Mouse (Mus musculus) liver, embryonic 15.5 days (tissue): ENCODE results near the gene Bach2. TPM values are rescaled to one million over a fixed set of nuclear protein-coding genes. Genes with fewer than 3 reads are reported as not detected.

Experiments used
- ATAC-seq: fragments of 200-750 bp; cut with Nextera tagmentation; 2 replicates; pipeline ENCODE4 v1.8.0; 2017; ENCODE audit warnings: moderate number of reproducible peaks, mild to moderate bottlenecking, moderate library complexity; ENCODE audit not compliant: insufficient read depth
- H3K27ac ChIP-seq: fragments of 300-500 bp; sonication (generic); replicated peaks from 2 replicates; pipeline ENCODE4 v1.5.1; 2015; ENCODE audit warnings: mild to moderate bottlenecking, inconsistent platforms
- H3K27me3 ChIP-seq: fragments of 300-500 bp; sonication (generic); 2 replicates; pipeline ENCODE4 v1.6.1; 2015; ENCODE audit warnings: mild to moderate bottlenecking, inconsistent platforms
- H3K36me3 ChIP-seq: fragments of 300-500 bp; sonication (generic); replicated peaks from 2 replicates; pipeline ENCODE4 v1.6.1; 2015; ENCODE audit warnings: moderate library complexity, mild to moderate bottlenecking, inconsistent platforms
- H3K4me1 ChIP-seq: fragments of 300-500 bp; sonication (generic); replicated peaks from 2 replicates; pipeline ENCODE4 v1.6.1; 2015; ENCODE audit warnings: inconsistent platforms
- H3K4me2 ChIP-seq: fragments of 300-500 bp; sonication (generic); 2 replicates; pipeline ENCODE4 v1.6.1; 2015; ENCODE audit warnings: moderate library complexity, mild to moderate bottlenecking, inconsistent platforms
- H3K4me3 ChIP-seq: fragments of 300-500 bp; sonication (generic); replicated peaks from 2 replicates; pipeline ENCODE4 v1.5.1; 2015; ENCODE audit warnings: mild to moderate bottlenecking, inconsistent platforms
- H3K9ac ChIP-seq: fragments of 300-500 bp; sonication (generic); 2 replicates; pipeline ENCODE4 v1.6.1; 2015; ENCODE audit warnings: moderate library complexity, mild to moderate bottlenecking, inconsistent platforms
- H3K9me3 ChIP-seq: fragments of 300-500 bp; sonication (generic); replicated peaks from 2 replicates; pipeline ENCODE4 v1.6.1; 2016; ENCODE audit warnings: inconsistent platforms
- WGBS: fragments of 180-500 bp; shearing (Covaris S2); methylation state at CpG from one replicate; pipeline ENCODE4 v1.1.7; 2015; ENCODE audit warnings: mixed read lengths; ENCODE audit not compliant: insufficient replicate concordance; 5-methylcytosine and 5-hydroxymethylcytosine counted together
- polyA plus RNA-seq: library from polyadenylated mRNA; unstranded; fragments of >200 nt; fragmentation: Nextera tagmentation; extraction: Ambion mirVana; gene quantifications from 2 replicates; pipeline ENCODE4 v1.2.1, GENCODE M21; 2015

The Bach2 gene
- 1.5 and 1.6 TPM in 2 replicates for polyA plus RNA-seq

GRCm38 (mm10) chr4:32238366-32238854 lies at the start of gene Bach2:
Gene Bach2, plus strand, starts transcription at chr4:32238804.
- WGBS, result under 1% methylated on average over 58 of the region's 69 CpGs
- H3K4me3 ChIP-seq, result peak within 1 kb of the TSS; percentile 68
- peak within 1 kb of the TSS; percentile 74 for H3K27ac ChIP-seq
- peak; percentile 72 for ATAC-seq
- peaks cover 91% of the 10 kb centered on the region for H3K27me3 ChIP-seq
- no peaks in the 10 kb centered on the region for H3K36me3 ChIP-seq
- peak within 1 kb of the TSS; percentile 88 for H3K4me2 ChIP-seq
- peak within 1 kb of the TSS; percentile 45 for H3K9ac ChIP-seq
- H3K9me3 ChIP-seq, result no peaks in the 10 kb centered on the region
- peaks cover 17% of the 10 kb centered on the region for H3K4me1 ChIP-seq

DNA sequence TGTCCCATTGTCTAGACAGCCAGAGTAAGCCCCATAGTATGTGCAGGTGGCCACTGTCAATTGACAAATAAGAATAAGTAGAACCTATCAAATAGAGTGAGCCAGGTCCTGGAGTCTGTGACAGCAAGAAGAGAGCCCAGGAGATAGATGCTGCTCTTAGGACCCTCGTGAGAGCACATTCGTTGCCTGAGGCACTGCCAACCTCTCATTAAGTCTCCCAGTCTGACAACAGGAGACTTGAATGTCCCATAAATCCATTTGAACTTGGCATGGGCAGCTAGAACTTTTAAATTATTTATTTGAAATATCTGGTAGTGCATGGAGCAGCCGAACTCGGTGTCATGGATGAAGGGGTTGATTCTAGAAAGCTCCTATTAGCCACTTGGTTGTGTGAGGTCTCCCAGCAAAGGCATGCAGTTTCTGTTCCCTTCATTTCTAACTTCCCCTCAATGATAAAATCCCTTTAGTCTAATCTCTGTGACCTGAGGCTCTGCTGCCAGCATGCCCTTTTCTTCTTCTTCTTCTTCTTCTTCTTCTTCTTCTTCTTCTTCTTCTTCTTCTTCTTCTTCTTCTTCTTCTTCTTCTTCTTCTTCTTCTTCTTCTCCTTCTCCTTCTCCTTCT lies 49.1 kb upstream of the Bach2 start:
- Histone ChIP-seq H3K4me1 (no peaks in the 10 kb centered on the region), H3K4me3 (no peak overlapping the region), H3K27ac (no peak overlapping the region), H3K36me3 (no peaks in the 10 kb centered on the region), H3K4me2 (no peak overlapping the region), H3K27me3 (no peaks in the 10 kb centered on the region; the same call in 1 of the 2 replicates), H3K9ac (no peak overlapping the region), H3K9me3 (no peaks in the 10 kb centered on the region)
- ATAC-seq, result no peak
- WGBS, result 70% methylated on average over 4 of the region's 4 CpGs

DNA sequence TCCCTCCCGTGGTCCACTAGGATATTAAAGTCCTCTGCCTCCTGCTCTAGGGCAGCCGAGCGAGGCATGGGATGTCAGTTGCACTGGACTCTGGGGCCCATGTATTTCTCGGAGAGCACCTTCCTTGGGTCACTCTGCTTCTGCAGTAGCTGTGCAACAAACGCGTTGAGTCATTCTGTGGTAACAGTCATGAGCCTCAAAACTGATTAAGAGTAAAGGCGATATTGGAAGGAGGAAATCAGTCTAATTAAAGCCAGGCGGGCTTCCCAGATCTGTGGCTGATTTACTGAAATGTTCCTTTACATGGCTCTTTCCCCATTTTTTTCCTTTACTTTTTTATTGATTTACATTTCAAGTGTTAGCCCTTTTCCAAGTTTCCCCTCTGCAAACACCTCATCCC lies 48.1 kb upstream of the Bach2 start:
- Histone ChIP-seq H3K36me3 (no peaks in the 10 kb centered on the region), H3K4me3 (no peak overlapping the region), H3K4me1 (no peaks in the 10 kb centered on the region), H3K27me3 (no peaks in the 10 kb centered on the region; the same call in 1 of the 2 replicates), H3K9me3 (no peaks in the 10 kb centered on the region), H3K4me2 (no peak overlapping the region), H3K9ac (no peak overlapping the region), H3K27ac (no peak overlapping the region)
- 30% methylated on average over 8 of the region's 8 CpGs for WGBS
- no peak for ATAC-seq

- H3K4me1 ChIP-seq, result 0 out of 2 replicates have a peak, but pooled peaks cover 3% of the 10 kb centered on the region
- no peaks in the 10 kb centered on the region for H3K9me3 ChIP-seq
- WGBS, result 44% methylated on average over 9 of the region's 9 CpGs
- no peak for ATAC-seq
- H3K36me3 ChIP-seq, result no peaks in the 10 kb centered on the region
- H3K4me2 ChIP-seq, result no peak overlapping the region
- H3K9ac ChIP-seq, result no peak overlapping the region
- H3K4me3 ChIP-seq, result no peak overlapping the region
- no peak overlapping the region for H3K27ac ChIP-seq
- H3K27me3 ChIP-seq, result no peaks in the 10 kb centered on the region
Observed at GRCm38 (mm10) chr4:32195945-32196921, 42.4 kb upstream of the Bach2 start.

DNA sequence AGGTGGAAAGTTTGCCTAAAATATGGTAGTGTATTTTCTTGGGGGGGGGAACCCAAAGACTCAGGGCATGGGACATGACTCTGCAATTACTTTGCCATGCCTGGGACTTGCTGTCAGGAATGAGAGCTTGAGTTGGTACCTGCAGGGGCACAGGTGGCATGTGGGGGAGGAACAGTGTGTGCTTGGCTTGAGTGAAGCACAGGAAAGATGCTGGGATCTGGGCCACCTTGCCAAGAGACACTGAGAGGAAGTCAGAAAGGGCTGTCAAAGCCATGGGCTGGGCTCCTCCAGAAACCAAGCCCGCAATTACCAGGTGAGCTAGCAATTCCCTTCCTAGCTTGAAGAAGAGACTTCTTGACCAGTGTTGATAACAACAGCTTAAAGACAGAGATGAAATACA lies 40.6 kb upstream of the Bach2 start:
- H3K27me3 ChIP-seq, result no peaks in the 10 kb centered on the region
- WGBS, result 77% methylated on average over 1 of the region's 1 CpGs
- H3K4me3 ChIP-seq, result no peak overlapping the region
- no peak overlapping the region for H3K4me2 ChIP-seq
- H3K27ac ChIP-seq, result no peak overlapping the region
- ATAC-seq, result no peak
- no peaks in the 10 kb centered on the region for H3K36me3 ChIP-seq
- no peak overlapping the region for H3K9ac ChIP-seq
- no peaks in the 10 kb centered on the region for H3K9me3 ChIP-seq
- 0 out of 2 replicates have a peak, but pooled peaks cover 3% of the 10 kb centered on the region for H3K4me1 ChIP-seq

- Histone ChIP-seq H3K9me3 (no peaks in the 10 kb centered on the region), H3K9ac (no peak overlapping the region), H3K27me3 (no peaks in the 10 kb centered on the region), H3K4me1 (0 out of 2 replicates have a peak, but pooled peaks cover 3% of the 10 kb centered on the region), H3K36me3 (no peaks in the 10 kb centered on the region), H3K4me2 (0 out of 2 replicates have a peak overlapping the region, but pooled peaks have one; percentile 36), H3K4me3 (no peak overlapping the region), H3K27ac (no peak overlapping the region)
- no peak for ATAC-seq
- 64% methylated on average over 7 of the region's 7 CpGs for WGBS
Observed at GRCm38 (mm10) chr4:32198589-32198988, 40.0 kb upstream of the Bach2 start.

GRCm38 (mm10) chr4:32199156-32199555 lies 39.4 kb upstream of the Bach2 start:
- no peak for ATAC-seq
- peak overlapping the region; percentile 36 for H3K4me2 ChIP-seq
- no peak overlapping the region for H3K9ac ChIP-seq
- H3K27ac ChIP-seq, result no peak overlapping the region
- H3K4me3 ChIP-seq, result no peak overlapping the region
- no peaks in the 10 kb centered on the region for H3K9me3 ChIP-seq
- H3K27me3 ChIP-seq, result no peaks in the 10 kb centered on the region
- 69% methylated on average over 7 of the region's 7 CpGs for WGBS
- no peaks in the 10 kb centered on the region for H3K36me3 ChIP-seq
- H3K4me1 ChIP-seq, result 0 out of 2 replicates have a peak, but pooled peaks cover 3% of the 10 kb centered on the region

DNA sequence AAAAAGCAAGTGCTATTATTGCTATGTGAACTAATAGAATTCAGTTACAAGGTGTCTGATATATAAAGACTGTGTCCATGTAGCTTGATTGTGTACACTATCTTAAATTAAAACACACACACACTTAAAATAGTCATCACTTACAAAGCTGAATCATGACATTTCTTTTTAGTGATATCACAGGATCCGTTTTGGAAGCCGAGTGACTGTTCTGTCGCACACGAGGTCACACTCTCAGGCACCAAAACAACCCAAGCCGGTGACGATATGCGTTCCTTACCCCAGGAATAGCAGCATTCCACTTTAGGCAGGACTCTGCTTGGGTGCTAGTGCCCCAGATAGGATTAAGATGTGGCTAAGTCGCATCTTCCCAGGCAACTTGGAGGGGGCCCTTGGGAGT lies 37.5 kb upstream of the Bach2 start:
- no peak overlapping the region for H3K4me2 ChIP-seq
- no peak overlapping the region for H3K9ac ChIP-seq
- no peaks in the 10 kb centered on the region for H3K27me3 ChIP-seq
- H3K36me3 ChIP-seq, result no peaks in the 10 kb centered on the region
- no peak overlapping the region for H3K27ac ChIP-seq
- H3K4me1 ChIP-seq, result peaks cover 20% of the 10 kb centered on the region
- ATAC-seq, result no peak
- WGBS, result 82% methylated on average over 8 of the region's 8 CpGs
- no peaks in the 10 kb centered on the region for H3K9me3 ChIP-seq
- H3K4me3 ChIP-seq, result no peak overlapping the region

- peaks cover 33% of the 10 kb centered on the region for H3K4me1 ChIP-seq
- ATAC-seq, result no peak
- WGBS, result 71% methylated on average over 5 of the region's 5 CpGs
- H3K27me3 ChIP-seq, result no peaks in the 10 kb centered on the region
- H3K4me2 ChIP-seq, result no peak overlapping the region
- H3K9ac ChIP-seq, result no peak overlapping the region
- no peaks in the 10 kb centered on the region for H3K9me3 ChIP-seq
- no peak overlapping the region for H3K27ac ChIP-seq
- no peaks in the 10 kb centered on the region for H3K36me3 ChIP-seq
- no peak overlapping the region for H3K4me3 ChIP-seq
Observed at GRCm38 (mm10) chr4:32202362-32202761, 36.2 kb upstream of the Bach2 start.

DNA sequence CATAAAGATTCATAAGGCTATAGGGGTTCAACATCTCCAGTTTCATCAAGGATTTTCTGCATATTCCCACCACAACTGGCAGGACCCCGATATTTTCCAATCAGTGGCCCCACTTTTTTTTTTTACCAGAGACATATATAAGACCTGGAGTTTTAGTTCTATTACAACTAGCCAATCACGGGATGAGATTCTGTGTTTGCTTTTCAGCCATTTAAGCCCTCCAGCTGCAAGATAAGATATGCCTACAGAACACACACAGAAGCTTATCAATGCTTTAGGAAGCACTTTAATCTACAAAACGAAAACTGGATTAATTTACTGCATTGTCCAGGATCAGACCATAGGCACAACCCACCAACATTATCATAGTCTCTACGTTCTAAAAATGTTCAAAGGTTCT lies 33.8 kb upstream of the Bach2 start:
- Histone ChIP-seq H3K27ac (no peak overlapping the region), H3K4me3 (no peak overlapping the region), H3K4me2 (0 out of 2 replicates have a peak overlapping the region, but pooled peaks have one; percentile 8), H3K9ac (no peak overlapping the region), H3K27me3 (no peaks in the 10 kb centered on the region), H3K36me3 (no peaks in the 10 kb centered on the region), H3K9me3 (no peaks in the 10 kb centered on the region), H3K4me1 (peaks cover 36% of the 10 kb centered on the region)
- peak; percentile 37; the same call in 1 of the 2 replicates for ATAC-seq
- 23% methylated on average over 4 of the region's 4 CpGs for WGBS

- Histone ChIP-seq H3K4me3 (no peak overlapping the region), H3K36me3 (no peaks in the 10 kb centered on the region), H3K27me3 (no peaks in the 10 kb centered on the region), H3K9me3 (no peaks in the 10 kb centered on the region), H3K4me1 (peaks cover 37% of the 10 kb centered on the region), H3K27ac (no peak overlapping the region), H3K4me2 (peak overlapping the region; percentile 8), H3K9ac (no peak overlapping the region)
- 23% methylated on average over 2 of the region's 2 CpGs for WGBS
- peak; percentile 70 for ATAC-seq
Observed at GRCm38 (mm10) chr4:32205825-32206224, 32.8 kb upstream of the Bach2 start.
